Mouse (Mus musculus): ENCODE results near the gene Dscam.

DNA sequence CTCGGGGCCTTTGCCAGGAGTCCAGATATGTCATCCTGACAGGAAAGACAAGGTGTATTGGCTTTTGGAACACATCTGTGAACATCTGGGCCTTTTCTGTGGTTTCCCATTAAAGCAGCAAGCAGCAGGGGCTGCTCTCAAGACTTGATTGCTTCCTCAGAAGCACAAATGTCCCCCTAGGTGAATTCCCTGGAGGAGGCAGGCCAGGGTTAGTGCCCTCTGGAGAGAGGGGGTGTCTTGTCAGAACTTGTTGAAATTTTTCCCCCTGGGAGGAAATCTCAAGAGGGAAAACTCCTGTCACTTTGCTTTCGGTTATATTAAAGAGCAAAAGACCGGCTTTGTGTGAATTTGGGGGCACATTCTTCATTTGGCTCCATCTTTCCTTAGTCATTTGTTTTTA, 1.9 kb downstream of the Dscam start:
- no peak for TF ChIP-seq POLR2A (IDR thresholded peaks at IDR 0.05; ENCODE audit: low read depth, low read length)
- no peak for TF ChIP-seq CTCF (IDR thresholded peaks at IDR 0.05; ENCODE audit: extremely low read depth, insufficient read depth, insufficient read length, insufficient replicate concordance)
